Mouse (Mus musculus) hindbrain, postnatal 0 days (tissue): ENCODE measurements around the gene Ap1m1. TPM values are rescaled to one million over a fixed set of nuclear protein-coding genes. Genes with fewer than 3 reads are reported as not detected.

Experiments
- ATAC-seq: fragments of 200-750 bp; cut with Nextera tagmentation; 2 replicates; pipeline ENCODE4 v1.8.0; 2017; ENCODE audit warnings: mild to moderate bottlenecking, moderate TSS enrichment, moderate library complexity
- DNase-seq: peaks from one replicate; pipeline ENCODE4 v3.0.0-alpha.2; 2015; ENCODE audit warnings: low spot score
- H3K27ac ChIP-seq: fragments of 300-500 bp; sonication (generic); 2 replicates; pipeline ENCODE4 v1.5.1; 2014; ENCODE audit warnings: mild to moderate bottlenecking
- H3K27me3 ChIP-seq: fragments of 300-500 bp; sonication (generic); 2 replicates; pipeline ENCODE4 v1.6.1; 2014; ENCODE audit warnings: low read length, mixed read lengths; ENCODE audit not compliant: insufficient read depth
- H3K36me3 ChIP-seq: fragments of 300-500 bp; sonication (generic); 2 replicates; pipeline ENCODE4 v1.6.1; 2014; ENCODE audit warnings: low read length, mixed read lengths; ENCODE audit not compliant: insufficient read depth
- H3K4me1 ChIP-seq: fragments of 300-500 bp; sonication (generic); 2 replicates; pipeline ENCODE4 v1.6.1; 2014; ENCODE audit warnings: antibody characterized with exemption, low read length, mixed read lengths; ENCODE audit not compliant: insufficient read depth
- H3K4me2 ChIP-seq: fragments of 300-500 bp; sonication (generic); 2 replicates; pipeline ENCODE4 v1.6.1; 2014; ENCODE audit warnings: low read depth, mild to moderate bottlenecking, low read length, moderate library complexity, mixed read lengths
- H3K4me3 ChIP-seq: fragments of 300-500 bp; sonication (generic); 2 replicates; pipeline ENCODE4 v1.5.1; 2014; ENCODE audit warnings: low read length
- H3K9ac ChIP-seq: fragments of 300-500 bp; sonication (generic); replicated peaks from 2 replicates; pipeline ENCODE4 v1.6.1; 2014; ENCODE audit warnings: mild to moderate bottlenecking, low read length, moderate library complexity, mixed read lengths
- H3K9me3 ChIP-seq: fragments of 300-500 bp; sonication (generic); 2 replicates; pipeline ENCODE4 v1.6.1; 2016; ENCODE audit warnings: low read length, mixed read lengths
- CTCF ChIP-seq: IDR thresholded peaks from 2 replicates; pipeline ENCODE4 v1.5.1; 2016; ENCODE audit warnings: antibody characterized with exemption, control low read depth, low read depth
- WGBS: fragments of 180-500 bp; shearing (Covaris S2); extraction: QIAGEN DNeasy Blood & Tissue Kit; methylation state at CpG from one replicate; pipeline ENCODE4 v1.1.7; 2014; 5-methylcytosine and 5-hydroxymethylcytosine counted together
- polyA plus RNA-seq: library from polyadenylated mRNA; unstranded; fragments of >200 nt; fragmentation: Nextera tagmentation; extraction: Ambion mirVana; gene quantifications from 2 replicates; pipeline ENCODE4 v1.2.1, GENCODE M21; 2015
- total RNA-seq: library from RNA; depleted of rRNA; stranded (reverse); fragments of >200 nt; gene quantifications from 2 replicates; pipeline ENCODE4 v1.2.3, GENCODE M21; 2014

Gene Ap1m1
- total and polyA plus RNA-seq, 2 experiments from 2014 or later, result 81.3 to 216 TPM

GRCm38 (mm10) chr8:72257171-72257901, 17.5 kb downstream of the Ap1m1 start:
- DNase-seq (peak; percentile 72), ATAC-seq (peak; percentile 38; the same call in 1 of the 2 replicates)
- H3K27me3 ChIP-seq, result no peaks in the 10 kb centered on the region
- peaks cover 26% of the 10 kb centered on the region for H3K36me3 ChIP-seq
- WGBS, result 46% methylated on average over 7 of the region's 7 CpGs
- H3K4me1 ChIP-seq, result no peaks in the 10 kb centered on the region
- H3K9me3 ChIP-seq, result no peaks in the 10 kb centered on the region
- no peak overlapping the region for H3K27ac ChIP-seq
- TF ChIP-seq CTCF, result peak; percentile 82
- no peak overlapping the region for H3K4me3 ChIP-seq
- H3K4me2 ChIP-seq, result no peak overlapping the region
- no peak overlapping the region for H3K9ac ChIP-seq

- no peak overlapping the region for H3K4me2 ChIP-seq
- ATAC-seq, result no peak
- WGBS, result 85% methylated on average over 1 of the region's 1 CpGs
- no peak overlapping the region for H3K4me3 ChIP-seq
- no peak overlapping the region for H3K27ac ChIP-seq
- DNase-seq, result no peak
- H3K9ac ChIP-seq, result no peak overlapping the region
- no peaks in the 10 kb centered on the region for H3K27me3 ChIP-seq
- peaks cover 21% of the 10 kb centered on the region for H3K36me3 ChIP-seq
- TF ChIP-seq CTCF, result no peak
- no peaks in the 10 kb centered on the region for H3K9me3 ChIP-seq
- no peaks in the 10 kb centered on the region for H3K4me1 ChIP-seq
These were observed 18.1 kb downstream of the Ap1m1 start for GRCm38 (mm10) chr8:72257902-72258238.

GRCm38 (mm10) chr8:72259862-72260261, 20.0 kb downstream of the Ap1m1 start:
- H3K27me3 ChIP-seq, result no peaks in the 10 kb centered on the region
- H3K36me3 ChIP-seq, result peaks cover 10% of the 10 kb centered on the region; the same call in 1 of the 2 replicates
- H3K27ac ChIP-seq, result no peak overlapping the region
- no peak overlapping the region for H3K4me3 ChIP-seq
- no peaks in the 10 kb centered on the region for H3K9me3 ChIP-seq
- DNase-seq (no peak), ATAC-seq (no peak)
- TF ChIP-seq CTCF, result no peak
- no peak overlapping the region for H3K4me2 ChIP-seq
- H3K4me1 ChIP-seq, result no peaks in the 10 kb centered on the region
- WGBS, result 72% methylated on average over 2 of the region's 2 CpGs
- H3K9ac ChIP-seq, result no peak overlapping the region

GRCm38 (mm10) chr8:72260585-72260984, 20.8 kb downstream of the Ap1m1 start:
- Histone ChIP-seq H3K36me3 (peaks cover 6% of the 10 kb centered on the region; the same call in 1 of the 2 replicates), H3K4me2 (no peak overlapping the region), H3K4me1 (no peaks in the 10 kb centered on the region), H3K27me3 (no peaks in the 10 kb centered on the region), H3K27ac (no peak overlapping the region), H3K4me3 (no peak overlapping the region), H3K9ac (no peak overlapping the region), H3K9me3 (no peaks in the 10 kb centered on the region)
- ATAC-seq (no peak), DNase-seq (no peak)
- TF ChIP-seq CTCF, result no peak
- 48% methylated on average over 4 of the region's 4 CpGs for WGBS

GRCm38 (mm10) chr8:72261019-72261418, 21.2 kb downstream of the Ap1m1 start:
- WGBS, result 27% methylated on average over 2 of the region's 2 CpGs
- no peak overlapping the region for H3K9ac ChIP-seq
- peaks cover 6% of the 10 kb centered on the region; the same call in 1 of the 2 replicates for H3K36me3 ChIP-seq
- H3K9me3 ChIP-seq, result no peaks in the 10 kb centered on the region
- H3K27me3 ChIP-seq, result no peaks in the 10 kb centered on the region
- ATAC-seq (peak; percentile 74), DNase-seq (peak; percentile 88)
- no peak overlapping the region for H3K27ac ChIP-seq
- no peak overlapping the region for H3K4me3 ChIP-seq
- no peak overlapping the region for H3K4me2 ChIP-seq
- peak; percentile 90 for TF ChIP-seq CTCF
- no peaks in the 10 kb centered on the region for H3K4me1 ChIP-seq

GRCm38 (mm10) chr8:72261431-72261830, 21.6 kb downstream of the Ap1m1 start:
- H3K27ac ChIP-seq, result no peak overlapping the region
- ATAC-seq, result no peak

GRCm38 (mm10) chr8:72261872-72262271, 22.1 kb downstream of the Ap1m1 start:
- DNase-seq (peak; percentile 16), ATAC-seq (no peak)

More at GRCm38 (mm10) chr8:72261431-72261830, 21.6 kb downstream of the Ap1m1 start:
- Histone ChIP-seq H3K27me3 (no peaks in the 10 kb centered on the region), H3K4me2 (no peak overlapping the region), H3K9ac (no peak overlapping the region), H3K4me3 (no peak overlapping the region), H3K4me1 (no peaks in the 10 kb centered on the region), H3K36me3 (peaks cover 6% of the 10 kb centered on the region; the same call in 1 of the 2 replicates), H3K9me3 (no peaks in the 10 kb centered on the region)
- TF ChIP-seq CTCF, result no peak
- DNase-seq, result no peak

More at GRCm38 (mm10) chr8:72261872-72262271, 22.1 kb downstream of the Ap1m1 start:
- Histone ChIP-seq H3K27ac (no peak overlapping the region), H3K9ac (no peak overlapping the region), H3K4me1 (no peaks in the 10 kb centered on the region), H3K4me3 (no peak overlapping the region), H3K9me3 (no peaks in the 10 kb centered on the region), H3K27me3 (no peaks in the 10 kb centered on the region), H3K36me3 (peaks cover 3% of the 10 kb centered on the region; the same call in 1 of the 2 replicates), H3K4me2 (no peak overlapping the region)
- TF ChIP-seq CTCF, result peak; percentile 44
- 49% methylated on average over 5 of the region's 5 CpGs for WGBS
